Mouse (Mus musculus) thymus, adult 2 months (tissue): Measurements from ENCODE around the gene Amh. TPM values are rescaled to one million over a fixed set of nuclear protein-coding genes. Genes with fewer than 3 reads are reported as not detected.

Experiments used
- DNase-seq: peaks from one replicate; pipeline ENCODE4 v3.0.0; 2021
- H3K27ac ChIP-seq: fragments of 200-500 bp; 2 replicates; pipeline ENCODE4 v1.5.1; 2012; ENCODE audit warnings: low read length, control low read depth; ENCODE audit not compliant: control insufficient read depth, insufficient read depth
- H3K27me3 ChIP-seq: fragments of 200-500 bp; 2 replicates; pipeline ENCODE4 v1.6.1; 2012; ENCODE audit warnings: mild to moderate bottlenecking, low read length, moderate library complexity, mixed read lengths; ENCODE audit not compliant: control insufficient read depth, insufficient read depth
- H3K36me3 ChIP-seq: fragments of 200-500 bp; 2 replicates; pipeline ENCODE4 v1.6.1; 2012; ENCODE audit warnings: mild to moderate bottlenecking, low read length, moderate library complexity; ENCODE audit not compliant: control insufficient read depth, insufficient read depth
- H3K4me1 ChIP-seq: fragments of 200-500 bp; replicated peaks from 2 replicates; pipeline ENCODE4 v1.6.1; 2012; ENCODE audit warnings: low read length; ENCODE audit not compliant: control insufficient read depth, insufficient read depth
- H3K4me3 ChIP-seq: fragments of 200-500 bp; 2 replicates; pipeline ENCODE4 v1.5.1; 2012; ENCODE audit warnings: mild to moderate bottlenecking, low read length, control low read depth, moderate library complexity; ENCODE audit not compliant: control insufficient read depth, insufficient read depth
- CTCF ChIP-seq: fragments of 200-500 bp; IDR thresholded peaks from 2 replicates; pipeline ENCODE4 v1.5.1; 2012; ENCODE audit warnings: mild to moderate bottlenecking, control low read depth, low read length, moderate library complexity, borderline replicate concordance; ENCODE audit not compliant: control insufficient read depth, poor library complexity, insufficient read depth; ENCODE audit errors: extremely low read depth
- POLR2A ChIP-seq: fragments of 200-500 bp; IDR thresholded peaks from 2 replicates; pipeline ENCODE4 v1.6.1; 2012; ENCODE audit warnings: mild to moderate bottlenecking, low read length, control low read depth, moderate library complexity; ENCODE audit not compliant: control insufficient read depth, poor library complexity, insufficient read depth; ENCODE audit errors: extremely low read depth
- WGBS: fragments of 180-500 bp; shearing (Covaris S2); methylation state at CpG from one replicate; pipeline ENCODE4 v1.1.7; 2018; 5-methylcytosine and 5-hydroxymethylcytosine counted together
- polyA plus RNA-seq: library from polyadenylated mRNA; depleted of rRNA; stranded (reverse); fragments of >200 nt; gene quantifications from 2 replicates; pipeline ENCODE4 v1.2.3, GENCODE M21; 2012

Amh gene
- polyA plus RNA-seq, 1 experiment, result 8.8 TPM

- no peak for TF ChIP-seq POLR2A
- TF ChIP-seq CTCF, result no peak
Measured at GRCm38 (mm10) chr10:80819406-80819805, 14.4 kb downstream of the Amh start.

GRCm38 (mm10) chr10:80821991-80822390, 16.9 kb downstream of the Amh start:
- no peak overlapping the region for H3K4me3 ChIP-seq
- peaks cover 12% of the 10 kb centered on the region for H3K4me1 ChIP-seq
- H3K36me3 ChIP-seq, result no peaks in the 10 kb centered on the region
- peak; percentile 38 for DNase-seq
- 49% methylated on average over 2 of the region's 2 CpGs for WGBS
- no peaks in the 10 kb centered on the region for H3K27me3 ChIP-seq
- TF ChIP-seq CTCF, result no peak
- no peak for TF ChIP-seq POLR2A
- H3K27ac ChIP-seq, result no peak overlapping the region

More at GRCm38 (mm10) chr10:80819406-80819805, 14.4 kb downstream of the Amh start:
- WGBS, result 85% methylated on average over 3 of the region's 3 CpGs
- Histone ChIP-seq H3K4me3 (no peak overlapping the region), H3K27me3 (no peaks in the 10 kb centered on the region), H3K27ac (no peak overlapping the region), H3K4me1 (peaks cover 6% of the 10 kb centered on the region), H3K36me3 (no peaks in the 10 kb centered on the region)
- no peak for DNase-seq

- no peaks in the 10 kb centered on the region for H3K27me3 ChIP-seq
- H3K27ac ChIP-seq, result no peak overlapping the region
- no peak for DNase-seq
- H3K4me3 ChIP-seq, result no peak overlapping the region
- 82% methylated on average over 5 of the region's 5 CpGs for WGBS
- TF ChIP-seq POLR2A, result no peak
- TF ChIP-seq CTCF, result no peak
- peaks cover 13% of the 10 kb centered on the region for H3K4me1 ChIP-seq
- H3K36me3 ChIP-seq, result no peaks in the 10 kb centered on the region
Measured at GRCm38 (mm10) chr10:80822528-80822927, 17.5 kb downstream of the Amh start.

GRCm38 (mm10) chr10:80823316-80823715, 18.3 kb downstream of the Amh start:
- peak overlapping the region; percentile 92; the same call in 1 of the 2 replicates for H3K27ac ChIP-seq
- H3K4me1 ChIP-seq, result peaks cover 21% of the 10 kb centered on the region
- no peak overlapping the region for H3K4me3 ChIP-seq
- TF ChIP-seq POLR2A (no peak), CTCF (no peak)
- no peak for DNase-seq
- H3K27me3 ChIP-seq, result no peaks in the 10 kb centered on the region
- H3K36me3 ChIP-seq, result no peaks in the 10 kb centered on the region
- WGBS, result 88% methylated on average over 1 of the region's 1 CpGs

- DNase-seq, result peak; percentile 45
- H3K4me1 ChIP-seq, result peaks cover 21% of the 10 kb centered on the region
- WGBS, result 10% methylated on average over 8 of the region's 8 CpGs
- TF ChIP-seq POLR2A (peak; percentile 56; the same call in 1 of the 2 replicates), CTCF (no peak)
- H3K27ac ChIP-seq, result peak overlapping the region; percentile 92
- H3K36me3 ChIP-seq, result no peaks in the 10 kb centered on the region
- H3K27me3 ChIP-seq, result no peaks in the 10 kb centered on the region
- peak overlapping the region; percentile 12 for H3K4me3 ChIP-seq
Measured at GRCm38 (mm10) chr10:80823847-80824643, 19.0 kb downstream of the Amh start.

- Histone ChIP-seq H3K27ac (peak overlapping the region; percentile 92; the same call in 1 of the 2 replicates), H3K4me1 (peaks cover 21% of the 10 kb centered on the region), H3K36me3 (peaks cover 8% of the 10 kb centered on the region), H3K4me3 (no peak overlapping the region), H3K27me3 (no peaks in the 10 kb centered on the region)
- TF ChIP-seq CTCF, result no peak
- no peak for TF ChIP-seq POLR2A
- 38% methylated on average over 2 of the region's 2 CpGs for WGBS
- DNase-seq, result no peak
Measured at GRCm38 (mm10) chr10:80824827-80825226, 19.8 kb downstream of the Amh start.
